Mouse (Mus musculus): Measurements from ENCODE around the gene Hebp1.

DNA sequence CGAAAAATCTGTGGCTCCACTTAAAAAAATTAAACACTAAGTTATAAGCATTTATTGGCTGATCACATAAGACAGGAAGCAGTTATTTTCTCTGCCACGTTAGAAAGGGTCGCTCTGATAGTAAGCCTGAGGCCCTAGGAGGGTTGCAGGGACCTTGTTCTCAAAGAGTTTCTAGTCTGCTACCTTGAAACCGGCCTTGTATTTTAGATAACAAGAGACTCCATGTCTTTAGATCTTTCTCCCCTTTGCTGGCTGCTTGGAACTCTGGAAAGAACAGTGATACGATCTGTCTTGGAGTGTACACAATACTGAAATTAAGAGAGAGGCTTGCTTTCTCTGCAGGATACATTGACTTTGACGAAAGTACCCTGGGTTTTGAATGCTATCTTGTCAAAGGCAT lies 904 bp upstream of the Hebp1 start:
- no peak for TF ChIP-seq CTCF (IDR thresholded peaks at IDR 0.05; ENCODE audit: extremely low read depth, insufficient read length, insufficient replicate concordance, low read depth, low read length)
- no peak for TF ChIP-seq POLR2A (IDR thresholded peaks at IDR 0.05; ENCODE audit: low read depth, low read length)
